Mouse (Mus musculus) liver, embryonic 15.5 days (tissue): Measurements from ENCODE around the gene Ppp5c. TPM values are rescaled to one million over a fixed set of nuclear protein-coding genes. Genes with fewer than 3 reads are reported as not detected.

ENCODE experiments used
- ATAC-seq: fragments of 200-750 bp; cut with Nextera tagmentation; 2 replicates; pipeline ENCODE4 v1.8.0; 2017; ENCODE audit warnings: moderate number of reproducible peaks, mild to moderate bottlenecking, moderate library complexity; ENCODE audit not compliant: insufficient read depth
- H3K27ac ChIP-seq: fragments of 300-500 bp; sonication (generic); replicated peaks from 2 replicates; pipeline ENCODE4 v1.5.1; 2015; ENCODE audit warnings: mild to moderate bottlenecking, inconsistent platforms
- H3K27me3 ChIP-seq: fragments of 300-500 bp; sonication (generic); 2 replicates; pipeline ENCODE4 v1.6.1; 2015; ENCODE audit warnings: mild to moderate bottlenecking, inconsistent platforms
- H3K36me3 ChIP-seq: fragments of 300-500 bp; sonication (generic); replicated peaks from 2 replicates; pipeline ENCODE4 v1.6.1; 2015; ENCODE audit warnings: moderate library complexity, mild to moderate bottlenecking, inconsistent platforms
- H3K4me1 ChIP-seq: fragments of 300-500 bp; sonication (generic); replicated peaks from 2 replicates; pipeline ENCODE4 v1.6.1; 2015; ENCODE audit warnings: inconsistent platforms
- H3K4me2 ChIP-seq: fragments of 300-500 bp; sonication (generic); 2 replicates; pipeline ENCODE4 v1.6.1; 2015; ENCODE audit warnings: moderate library complexity, mild to moderate bottlenecking, inconsistent platforms
- H3K4me3 ChIP-seq: fragments of 300-500 bp; sonication (generic); replicated peaks from 2 replicates; pipeline ENCODE4 v1.5.1; 2015; ENCODE audit warnings: mild to moderate bottlenecking, inconsistent platforms
- H3K9ac ChIP-seq: fragments of 300-500 bp; sonication (generic); 2 replicates; pipeline ENCODE4 v1.6.1; 2015; ENCODE audit warnings: moderate library complexity, mild to moderate bottlenecking, inconsistent platforms
- H3K9me3 ChIP-seq: fragments of 300-500 bp; sonication (generic); replicated peaks from 2 replicates; pipeline ENCODE4 v1.6.1; 2016; ENCODE audit warnings: inconsistent platforms
- WGBS: fragments of 180-500 bp; shearing (Covaris S2); methylation state at CpG from one replicate; pipeline ENCODE4 v1.1.7; 2015; ENCODE audit warnings: mixed read lengths; ENCODE audit not compliant: insufficient replicate concordance; 5-methylcytosine and 5-hydroxymethylcytosine counted together
- polyA plus RNA-seq: library from polyadenylated mRNA; unstranded; fragments of >200 nt; fragmentation: Nextera tagmentation; extraction: Ambion mirVana; gene quantifications from 2 replicates; pipeline ENCODE4 v1.2.1, GENCODE M21; 2015

Gene Ppp5c
- polyA plus RNA-seq, 1 experiment from 2014 or later, result 43.2 TPM

GRCm38 (mm10) chr7:17060782-17061605 is 33.3 kb upstream of the Ppp5c start:
- Histone ChIP-seq H3K4me2 (peak overlapping the region; percentile 92), H3K27ac (peak overlapping the region; percentile 98), H3K27me3 (peaks cover 20% of the 10 kb centered on the region), H3K9me3 (no peaks in the 10 kb centered on the region), H3K9ac (peak overlapping the region; percentile 66), H3K4me1 (peaks cover 86% of the 10 kb centered on the region), H3K4me3 (peak overlapping the region; percentile 51), H3K36me3 (no peaks in the 10 kb centered on the region)
- ATAC-seq, result no peak
- 49% methylated on average over 22 of the region's 22 CpGs for WGBS

GRCm38 (mm10) chr7:17060031-17060781 is 32.5 kb upstream of the Ppp5c start:
- Histone ChIP-seq H3K27ac (peak overlapping the region; percentile 98), H3K4me3 (peak overlapping the region; percentile 51), H3K9me3 (no peaks in the 10 kb centered on the region), H3K4me1 (peaks cover 86% of the 10 kb centered on the region), H3K9ac (peak overlapping the region; percentile 66), H3K36me3 (no peaks in the 10 kb centered on the region), H3K27me3 (peaks cover 20% of the 10 kb centered on the region), H3K4me2 (peak overlapping the region; percentile 92)
- peak; percentile 60 for ATAC-seq
- 15% methylated on average over 9 of the region's 9 CpGs for WGBS

- Histone ChIP-seq H3K27me3 (peaks cover 20% of the 10 kb centered on the region), H3K36me3 (peaks cover 7% of the 10 kb centered on the region), H3K9ac (peak overlapping the region; percentile 66), H3K4me1 (peaks cover 94% of the 10 kb centered on the region), H3K27ac (peak overlapping the region; percentile 98), H3K9me3 (no peaks in the 10 kb centered on the region), H3K4me3 (peak overlapping the region; percentile 51), H3K4me2 (peak overlapping the region; percentile 92)
- no peak for ATAC-seq
- 50% methylated on average over 3 of the region's 3 CpGs for WGBS
Measured at GRCm38 (mm10) chr7:17059463-17059844, 31.7 kb upstream of the Ppp5c start.

GRCm38 (mm10) chr7:17058816-17059462 is 31.2 kb upstream of the Ppp5c start:
- H3K4me3 ChIP-seq, result peak overlapping the region; percentile 51

GRCm38 (mm10) chr7:17058071-17058689 is 30.5 kb upstream of the Ppp5c start:
- H3K36me3 ChIP-seq, result peaks cover 20% of the 10 kb centered on the region
- peak overlapping the region; percentile 98 for H3K27ac ChIP-seq
- no peaks in the 10 kb centered on the region for H3K9me3 ChIP-seq
- peak overlapping the region; percentile 35 for H3K4me3 ChIP-seq
- peak; percentile 58 for ATAC-seq
- WGBS, result under 1% methylated on average over 16 of the region's 16 CpGs
- H3K9ac ChIP-seq, result peak overlapping the region; percentile 66
- H3K4me1 ChIP-seq, result peaks cover 99% of the 10 kb centered on the region
- peak overlapping the region; percentile 92 for H3K4me2 ChIP-seq
- peaks cover 13% of the 10 kb centered on the region for H3K27me3 ChIP-seq

More at GRCm38 (mm10) chr7:17058816-17059462, 31.2 kb upstream of the Ppp5c start:
- peaks cover 99% of the 10 kb centered on the region for H3K4me1 ChIP-seq
- H3K9me3 ChIP-seq, result no peaks in the 10 kb centered on the region
- H3K4me2 ChIP-seq, result peak overlapping the region; percentile 92
- no peak for ATAC-seq
- H3K27me3 ChIP-seq, result peaks cover 20% of the 10 kb centered on the region
- H3K36me3 ChIP-seq, result peaks cover 12% of the 10 kb centered on the region
- H3K9ac ChIP-seq, result peak overlapping the region; percentile 66
- 29% methylated on average over 8 of the region's 8 CpGs for WGBS
- peak overlapping the region; percentile 98 for H3K27ac ChIP-seq

- peak; percentile 64 for ATAC-seq
- WGBS, result 8% methylated on average over 14 of the region's 14 CpGs
- no peaks in the 10 kb centered on the region for H3K9me3 ChIP-seq
- H3K4me1 ChIP-seq, result peaks cover 91% of the 10 kb centered on the region
- peaks cover under 1% of the 10 kb centered on the region; the same call in 1 of the 2 replicates for H3K27me3 ChIP-seq
- H3K36me3 ChIP-seq, result peaks cover 29% of the 10 kb centered on the region
- peak overlapping the region; percentile 68 for H3K4me3 ChIP-seq
- H3K27ac ChIP-seq, result peak overlapping the region; percentile 98
- peak overlapping the region; percentile 92 for H3K4me2 ChIP-seq
- H3K9ac ChIP-seq, result peak overlapping the region; percentile 81
Measured at GRCm38 (mm10) chr7:17056601-17057523, 29.1 kb upstream of the Ppp5c start.

- Histone ChIP-seq H3K4me3 (peak overlapping the region; percentile 68), H3K27ac (peak overlapping the region; percentile 98), H3K36me3 (peaks cover 34% of the 10 kb centered on the region), H3K4me2 (peak overlapping the region; percentile 92), H3K4me1 (peaks cover 88% of the 10 kb centered on the region), H3K9ac (peak overlapping the region; percentile 81), H3K27me3 (no peaks in the 10 kb centered on the region), H3K9me3 (no peaks in the 10 kb centered on the region)
- peak; percentile 72 for ATAC-seq
- WGBS, result under 1% methylated on average over 42 of the region's 42 CpGs
Measured at GRCm38 (mm10) chr7:17056081-17056581, 28.4 kb upstream of the Ppp5c start.

- ATAC-seq, result no peak
- peaks cover 39% of the 10 kb centered on the region for H3K36me3 ChIP-seq
- peak overlapping the region; percentile 81 for H3K9ac ChIP-seq
- peaks cover 87% of the 10 kb centered on the region for H3K4me1 ChIP-seq
- H3K27me3 ChIP-seq, result no peaks in the 10 kb centered on the region
- WGBS, result 72% methylated on average over 4 of the region's 4 CpGs
- peak overlapping the region; percentile 68 for H3K4me3 ChIP-seq
- no peaks in the 10 kb centered on the region for H3K9me3 ChIP-seq
- peak overlapping the region; percentile 92 for H3K4me2 ChIP-seq
- peak overlapping the region; percentile 98 for H3K27ac ChIP-seq
Measured at GRCm38 (mm10) chr7:17055287-17055946, 27.7 kb upstream of the Ppp5c start.

GRCm38 (mm10) chr7:17054325-17054989 is 26.7 kb upstream of the Ppp5c start:
- no peaks in the 10 kb centered on the region for H3K27me3 ChIP-seq
- WGBS, result 89% methylated on average over 16 of the region's 16 CpGs
- H3K9me3 ChIP-seq, result no peaks in the 10 kb centered on the region
- H3K4me3 ChIP-seq, result peak overlapping the region; percentile 17
- no peak for ATAC-seq
- no peak overlapping the region for H3K9ac ChIP-seq
- H3K36me3 ChIP-seq, result peaks cover 48% of the 10 kb centered on the region
- H3K27ac ChIP-seq, result 0 out of 2 replicates have a peak overlapping the region, but pooled peaks have one; percentile 98
- peaks cover 79% of the 10 kb centered on the region for H3K4me1 ChIP-seq
- peak overlapping the region; percentile 92 for H3K4me2 ChIP-seq
